Mouse (Mus musculus) layer of hippocampus, postnatal 36 days (tissue): ENCODE measurements at regions not wholly inside any gene's neighbourhood (a gene's known extent, or its start where the extent isn't known, plus 50 kb on each side); places are given as distances from the start of the nearest gene placed in this dataset.

Experiments
- DNase-seq, 2 experiments: peaks; one replicate each; pipeline ENCODE4 v3.0.0; 2022

DNA sequence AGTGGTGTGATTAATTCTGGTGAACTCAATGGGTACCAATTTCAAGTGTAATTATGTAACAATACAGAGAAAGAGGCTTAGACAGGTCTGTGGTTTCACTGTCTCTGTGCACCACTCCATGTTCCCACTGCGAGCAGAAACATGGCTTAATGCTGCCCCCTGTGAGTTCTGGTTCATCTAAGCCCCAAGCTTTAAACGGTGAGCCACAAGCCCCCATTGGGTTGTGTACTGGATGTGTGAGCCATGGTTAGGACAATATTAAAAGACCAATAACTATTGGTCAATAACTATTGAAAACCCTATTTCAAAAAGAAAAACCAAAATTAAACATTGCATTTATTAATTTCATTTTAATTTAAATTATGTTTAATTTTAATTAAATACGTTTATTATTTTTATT is 238.0 kb downstream of the Fam49a start:
- no peak for DNase-seq

DNA sequence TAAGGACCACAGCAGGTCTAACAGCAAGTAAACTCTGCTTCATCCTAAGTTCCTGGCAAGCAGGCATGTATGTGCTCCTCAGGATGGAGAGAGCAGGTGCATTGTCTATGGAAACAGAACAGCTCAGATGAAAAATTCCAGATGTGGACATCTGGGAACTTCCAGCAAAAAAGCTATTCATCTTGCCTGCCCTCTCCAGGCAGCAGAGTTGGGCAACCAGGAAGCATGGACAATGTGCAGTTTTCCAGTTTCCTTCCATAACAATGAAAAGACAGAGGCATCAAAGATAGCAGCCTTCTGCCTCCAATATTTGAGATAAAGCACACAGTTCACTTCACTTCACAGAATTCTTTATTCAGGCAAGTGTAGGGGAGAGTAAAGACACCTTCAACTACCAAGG is 236.7 kb downstream of the Fam49a start:
- no peak for DNase-seq

DNA sequence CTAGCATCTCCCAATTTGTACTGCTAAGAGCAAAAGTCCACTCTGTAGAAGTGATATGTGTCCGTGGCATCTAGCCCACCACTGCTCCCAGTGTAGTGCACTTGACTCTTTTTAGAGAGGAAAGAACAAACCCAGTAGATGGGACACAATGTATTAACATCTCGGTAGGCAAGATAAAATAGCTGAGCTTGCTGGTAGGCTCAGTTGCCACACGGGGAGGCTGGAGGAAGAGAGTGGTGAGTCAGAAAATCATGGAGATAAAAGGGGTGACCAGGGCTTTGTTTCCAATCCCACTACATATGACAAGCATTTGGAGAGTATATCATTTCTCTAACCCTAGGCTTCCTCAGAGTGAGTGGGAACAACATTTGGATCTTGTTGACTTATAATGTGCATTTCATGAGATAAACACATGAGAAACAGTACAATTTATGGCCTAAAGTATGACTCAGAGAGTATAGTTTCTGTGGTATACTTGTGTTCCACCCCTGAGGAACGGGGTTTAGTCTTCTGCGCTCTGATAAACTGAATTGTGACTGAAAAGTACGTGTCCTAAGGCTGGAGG is 235.4 kb downstream of the Fam49a start:
- DNase-seq: no peak

DNA sequence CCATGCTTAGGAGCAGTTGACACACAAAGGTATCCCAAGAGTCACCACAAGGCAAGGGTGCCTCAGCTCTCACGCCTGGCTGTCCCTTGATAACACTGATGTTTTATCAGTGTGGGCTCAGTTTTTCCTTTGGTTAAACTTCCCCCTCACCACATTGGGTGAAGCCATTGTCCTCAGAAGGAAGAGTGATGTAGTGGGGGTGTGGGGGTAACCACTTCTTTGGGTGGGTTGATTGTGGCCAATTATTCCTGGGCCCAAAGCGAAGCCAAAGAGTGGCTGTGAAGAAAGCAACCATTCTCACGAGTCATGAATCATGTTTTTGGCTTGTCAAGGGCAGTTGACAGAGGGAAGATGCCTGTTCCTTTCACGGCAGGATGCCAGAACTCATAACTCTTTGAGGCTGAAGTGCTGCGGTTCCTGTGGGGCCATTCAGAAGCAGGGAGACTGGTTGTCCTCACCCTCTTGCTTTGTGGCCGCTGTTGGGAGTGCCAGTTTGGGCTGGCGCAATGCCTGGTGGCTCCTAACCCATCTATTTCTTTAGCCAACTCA is 234.7 kb downstream of the Fam49a start:
- peak; percentile 9 to 12 for DNase-seq

DNA sequence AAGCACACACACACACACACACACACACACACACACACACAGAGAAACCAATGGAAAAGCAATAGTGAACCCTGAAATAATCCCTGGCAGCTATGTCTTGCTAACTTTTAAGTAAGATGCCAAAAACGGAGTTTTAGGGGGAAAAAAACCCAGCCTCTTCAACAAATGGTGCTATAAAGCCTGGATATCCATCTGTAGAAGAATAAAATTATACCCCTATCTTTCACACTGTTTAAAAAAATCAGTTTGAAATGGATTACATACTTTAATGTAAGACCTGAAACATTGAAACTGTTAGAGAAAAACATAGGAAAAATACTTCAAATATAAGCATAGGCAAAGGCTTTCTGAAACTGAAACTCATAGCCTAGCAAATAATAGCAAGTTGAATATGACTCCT is 228.2 kb downstream of the Fam49a start:
- DNase-seq: no peak

GRCm38 (mm10) chr12:12488090-12488489 is 226.2 kb downstream of the Fam49a start:
- DNase-seq: no peak

DNA sequence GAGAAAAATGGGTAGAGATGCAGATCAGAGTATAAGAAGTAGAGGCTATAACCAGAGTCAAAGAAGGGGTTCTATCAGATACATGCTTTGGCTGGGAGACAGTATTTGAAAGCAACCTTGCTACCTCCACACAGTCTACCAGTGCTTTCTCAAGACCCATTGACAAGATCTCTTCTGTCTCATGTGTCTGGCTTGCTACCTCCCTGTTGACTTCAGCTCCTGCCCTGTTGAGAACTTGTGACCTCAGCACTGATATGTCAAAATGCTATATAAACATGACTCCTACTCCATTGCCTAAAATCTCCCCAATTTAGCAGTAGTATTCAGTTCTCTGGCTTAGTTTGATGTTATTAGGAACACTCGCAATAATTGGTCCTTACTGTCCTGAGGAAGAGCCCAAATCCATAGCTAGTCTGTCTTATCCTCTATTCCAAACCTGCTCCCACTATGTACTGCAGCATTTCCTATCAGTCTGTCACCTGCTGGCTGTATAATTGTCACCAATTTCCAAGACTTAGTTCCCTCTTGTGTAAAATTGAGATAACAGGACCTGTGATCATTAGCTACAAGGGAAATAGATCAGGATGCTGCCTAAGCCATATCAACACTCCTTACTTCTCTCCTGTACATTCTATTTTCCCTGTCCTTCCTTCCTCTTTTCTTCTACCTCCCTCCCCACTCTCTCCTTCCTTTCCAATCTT is 224.9 kb downstream of the Fam49a start:
- DNase-seq: no peak

- DNase-seq: no peak
These were observed 223.2 kb downstream of the Fam49a start for GRCm38 (mm10) chr12:12484921-12485680.

GRCm38 (mm10) chr12:12480451-12480850 is 218.5 kb downstream of the Fam49a start:
- no peak for DNase-seq

GRCm38 (mm10) chr12:12452086-12452485 is 190.1 kb downstream of the Fam49a start:
- DNase-seq: no peak

GRCm38 (mm10) chr12:12446768-12447167 is 184.8 kb downstream of the Fam49a start:
- DNase-seq: no peak

DNA sequence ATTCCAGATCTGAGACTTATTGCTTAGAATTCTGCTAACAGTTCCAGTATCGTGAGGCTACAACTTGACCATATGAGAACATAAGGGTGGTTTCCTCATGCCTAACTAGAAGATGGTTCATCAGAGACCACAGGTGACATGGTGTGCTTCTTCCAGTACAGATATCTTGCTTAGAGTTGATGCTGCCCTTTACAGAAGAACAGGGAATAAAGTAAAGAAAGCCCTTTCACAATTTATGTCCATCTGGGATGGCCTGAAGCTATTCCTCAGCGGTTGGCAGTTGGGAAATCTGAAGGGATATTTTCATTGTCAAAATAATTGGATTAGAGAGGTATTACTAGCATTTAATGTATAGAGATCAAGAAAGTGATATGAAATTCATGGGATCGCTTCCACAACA is 184.3 kb downstream of the Fam49a start:
- no peak for DNase-seq

GRCm38 (mm10) chr12:12442872-12443271 is 180.9 kb downstream of the Fam49a start:
- no peak for DNase-seq

DNA sequence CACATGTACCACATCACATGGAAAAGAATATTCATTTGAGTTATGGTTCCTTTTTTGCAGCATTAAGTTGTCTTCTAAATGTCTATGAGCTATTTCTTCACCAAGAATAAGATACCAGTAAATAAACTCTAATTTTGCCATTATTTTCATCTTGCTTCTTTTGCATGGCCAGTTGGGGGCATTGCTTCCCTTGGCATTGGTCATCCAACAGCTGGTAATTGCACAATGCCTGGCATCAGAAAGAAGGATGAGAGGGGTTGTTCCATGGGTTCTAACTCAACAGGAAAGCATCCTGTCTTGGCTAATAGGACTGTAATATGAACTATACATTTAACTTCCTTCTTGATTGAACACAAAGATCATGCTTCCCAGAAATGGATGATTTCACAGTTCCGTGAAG is 174.4 kb downstream of the Fam49a start:
- no peak for DNase-seq

DNA sequence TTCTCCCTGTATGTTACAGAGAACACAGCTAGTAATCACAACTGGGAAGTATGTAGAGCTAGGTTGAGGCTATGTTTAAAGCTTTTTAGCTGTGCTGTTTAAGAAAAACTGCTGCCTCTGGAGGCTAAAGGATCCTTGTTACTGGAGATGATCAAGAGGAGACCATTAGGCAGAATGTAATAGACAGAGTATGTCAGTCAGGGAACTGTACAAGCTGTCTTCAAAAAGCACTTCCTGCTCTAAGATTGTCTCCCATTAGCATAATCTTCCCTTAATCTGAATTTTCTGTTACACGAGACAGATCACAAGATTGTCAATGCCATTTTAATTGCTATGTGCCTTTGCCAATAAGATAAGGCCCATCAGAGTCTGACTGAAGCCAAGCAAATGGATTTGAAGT is 170.7 kb downstream of the Fam49a start:
- no peak for DNase-seq
